Mouse (Mus musculus) heart, adult 18-20 months (tissue): ENCODE measurements around the gene Fdxr. TPM values are rescaled to one million over a fixed set of nuclear protein-coding genes. Genes with fewer than 3 reads are reported as not detected.
A peak's percentile ranks its signal among the peaks of the same experiment; 100 is the strongest.

Source experiments
- DNase-seq, 2 experiments: peaks; one replicate each; pipeline ENCODE4 v3.0.0; 2021 to 2022; ENCODE audit warnings: mixed read lengths in 1 of 2
- total RNA-seq, 2 experiments: library from RNA; stranded (reverse); gene quantifications; 2 replicates each; pipeline ENCODE4 v1.2.3; 2021

Fdxr gene
- total RNA-seq, 2 experiments from 2014 or later: 9.8 to 10.1 TPM

GRCm38 (mm10) chr11:115241402-115241801 lies 35.4 kb downstream of the Fdxr start:
- no peak for DNase-seq

DNA sequence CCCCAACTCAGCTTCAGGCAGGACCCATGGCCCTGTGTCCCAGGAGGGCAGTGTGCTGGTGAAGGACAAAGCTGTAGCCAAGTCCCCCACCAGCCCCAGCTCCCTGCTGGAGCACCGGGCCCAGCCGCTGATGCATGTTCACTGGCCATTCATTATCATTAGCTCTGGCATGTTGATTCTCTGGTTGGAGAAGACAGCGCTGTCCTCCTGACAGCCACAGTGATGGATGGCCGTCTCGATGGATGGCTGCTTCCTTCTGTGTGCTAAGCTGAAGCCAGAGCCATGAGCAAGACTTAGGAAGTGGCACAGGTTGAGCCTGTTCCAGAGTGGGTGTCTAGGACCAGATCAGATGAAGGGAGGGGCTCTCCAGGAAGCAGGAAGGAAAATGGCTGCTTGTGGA lies 40.3 kb downstream of the Fdxr start:
- DNase-seq: no peak

DNA sequence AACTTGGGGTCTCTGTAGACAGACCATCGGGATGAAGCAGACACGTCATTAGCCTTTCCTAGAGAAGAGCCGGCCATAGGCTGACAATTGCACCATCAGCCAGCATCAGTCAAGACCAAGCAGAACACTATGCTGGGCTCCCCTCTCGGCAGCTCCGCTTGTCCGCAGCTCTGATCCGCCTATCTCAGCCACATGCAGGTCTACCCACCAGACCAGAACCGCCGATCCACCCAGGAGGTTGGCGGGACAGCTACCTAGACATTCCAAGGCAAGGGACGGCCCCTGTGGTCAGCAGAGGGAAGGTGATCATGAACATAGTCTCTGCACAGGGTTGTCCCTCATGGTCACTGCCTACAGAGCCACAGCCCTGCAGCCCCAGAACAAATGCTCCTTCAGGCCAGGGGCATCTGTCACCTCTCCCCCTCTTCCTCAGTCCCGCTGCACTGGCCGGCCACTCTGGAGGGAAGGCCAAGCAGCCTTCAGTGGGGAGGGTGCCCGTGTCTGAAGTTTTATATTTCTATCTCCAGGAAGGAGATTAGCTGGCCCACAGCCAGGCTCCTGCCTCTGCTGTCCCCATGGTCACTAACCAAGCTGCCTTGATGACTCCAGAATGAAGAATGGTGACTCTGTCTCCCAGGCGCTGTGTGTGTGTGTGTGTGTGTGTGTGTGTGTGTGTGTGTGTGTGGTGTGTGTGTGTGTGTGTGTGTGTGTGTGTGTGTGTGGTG lies 42.4 kb downstream of the Fdxr start:
- no peak for DNase-seq

DNA sequence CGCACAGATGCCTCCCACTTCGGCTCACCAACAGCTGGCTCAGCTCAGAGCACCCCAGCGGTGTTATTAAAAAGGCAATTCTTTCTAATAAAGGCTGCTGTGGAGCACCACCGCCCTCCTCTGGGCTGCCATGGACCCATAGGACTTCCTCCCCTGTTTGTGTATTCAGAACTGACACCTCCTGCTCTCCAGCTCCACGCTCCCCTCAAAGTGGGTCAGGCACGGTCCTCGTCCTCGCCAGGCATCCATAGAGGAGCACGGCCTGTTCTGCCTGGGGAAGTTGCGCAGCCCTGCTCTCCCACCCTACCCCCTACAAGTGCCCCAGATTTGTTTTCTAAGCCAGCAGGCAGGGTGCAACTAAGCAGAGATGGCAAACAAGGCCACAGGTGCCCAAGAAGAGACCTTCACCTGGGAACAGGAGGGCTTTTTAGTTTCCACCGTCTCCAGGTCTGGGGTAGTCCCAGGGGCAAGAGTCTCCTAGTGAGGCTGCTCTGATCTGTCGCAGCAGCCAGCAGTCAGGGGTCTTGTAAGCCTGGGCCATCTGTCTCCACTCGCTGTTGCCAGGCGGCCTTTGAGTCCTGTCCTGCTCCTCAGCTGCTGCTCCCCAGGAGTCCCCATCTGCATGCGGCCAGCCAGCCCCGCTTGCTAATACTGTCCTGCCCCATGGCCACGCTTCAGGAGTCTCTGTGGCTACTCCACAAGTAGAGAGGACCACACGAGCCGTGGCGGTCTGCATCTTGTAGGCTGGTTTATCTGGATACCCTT lies 43.1 kb downstream of the Fdxr start:
- no peak for DNase-seq

DNA sequence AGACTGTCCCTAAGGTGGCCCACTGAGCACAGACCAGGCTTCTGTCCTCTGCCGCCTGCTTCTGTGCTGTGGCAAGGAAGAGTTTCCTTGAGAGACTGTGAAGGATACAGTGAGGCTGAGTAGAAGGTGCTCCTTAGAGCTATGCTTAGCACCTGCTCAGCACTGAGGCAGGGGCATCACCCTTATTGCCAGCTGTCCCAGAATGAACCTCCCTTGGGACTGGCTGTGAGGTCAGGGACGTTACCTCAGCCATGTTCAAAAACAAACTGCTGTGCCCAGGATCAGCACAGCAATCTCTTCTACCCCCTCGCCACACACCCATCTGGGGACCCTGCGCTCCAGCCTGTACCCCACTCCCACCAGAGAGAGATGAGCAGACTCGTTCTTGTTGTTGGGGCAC lies 44.0 kb downstream of the Fdxr start:
- DNase-seq: no peak

DNA sequence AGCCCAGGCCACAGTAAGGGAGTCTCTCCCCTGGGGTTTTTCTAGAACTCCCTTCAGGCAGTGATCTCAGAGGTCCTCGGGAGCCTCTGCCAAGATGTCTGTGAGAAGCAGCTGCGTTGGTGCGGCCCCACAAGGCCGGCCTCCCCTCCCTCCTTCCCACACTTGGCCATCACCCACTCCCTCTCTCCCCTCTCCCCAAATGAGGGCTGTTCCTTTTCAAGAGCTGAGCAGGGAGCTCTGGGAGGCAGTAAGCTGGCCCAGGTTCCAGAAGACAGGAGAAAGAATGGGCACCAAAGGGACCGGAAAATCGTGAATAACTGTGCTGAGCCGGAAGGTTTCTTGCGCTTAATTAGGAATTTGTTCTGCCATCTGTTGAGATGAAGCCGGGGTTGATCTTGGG lies 44.9 kb downstream of the Fdxr start:
- DNase-seq: no peak

- DNase-seq: peak in 1 of 2 experiments; percentile 31
These were observed 45.5 kb downstream of the Fdxr start for GRCm38 (mm10) chr11:115231168-115231915.

DNA sequence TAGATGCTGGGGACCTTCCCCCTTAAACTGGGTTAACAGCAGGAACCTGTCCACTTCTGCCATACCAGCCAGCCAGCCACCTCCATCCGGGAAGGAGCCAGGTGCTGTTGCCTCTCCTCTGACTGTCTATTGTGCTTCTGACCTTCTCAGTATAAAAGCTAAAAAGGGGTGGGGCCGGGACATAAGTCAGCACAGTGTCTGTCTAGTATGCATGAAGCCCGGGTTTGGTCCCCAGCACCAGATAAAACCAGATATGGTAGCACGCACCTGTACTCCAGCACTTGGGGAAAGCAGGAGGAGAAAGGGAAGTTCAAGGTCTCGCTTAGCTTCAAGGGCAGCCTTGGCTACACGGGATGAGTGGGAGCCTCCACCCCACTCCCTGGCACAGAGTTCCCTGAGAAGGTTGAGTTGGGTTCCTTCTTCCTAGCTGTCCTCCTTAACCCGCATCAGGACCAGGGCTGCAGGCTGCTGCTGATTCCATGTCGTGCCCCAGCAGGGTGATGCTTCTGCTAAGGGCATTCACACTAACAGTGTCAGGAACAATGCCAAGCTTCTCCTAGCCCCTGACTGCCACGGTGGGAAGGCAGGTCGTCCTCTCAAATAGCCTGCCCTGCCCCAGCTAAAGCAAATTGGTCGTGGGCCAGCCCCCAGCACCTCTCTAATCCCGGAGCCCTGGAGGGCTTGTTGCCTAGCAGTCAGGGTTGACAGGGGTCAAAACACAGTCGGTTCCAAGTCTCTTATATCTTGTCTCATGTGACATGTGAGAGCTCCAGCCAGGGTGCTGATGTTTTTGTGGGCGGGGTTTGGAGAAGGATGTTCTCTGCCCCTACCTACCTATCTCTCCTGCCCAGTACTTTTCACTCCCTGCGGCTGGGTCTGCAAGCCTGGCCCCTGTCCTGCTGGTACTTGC lies 47.6 kb downstream of the Fdxr start:
- DNase-seq: peak; percentile 48 to 56

GRCm38 (mm10) chr11:115228430-115228829 lies 48.4 kb downstream of the Fdxr start:
- no peak for DNase-seq

DNA sequence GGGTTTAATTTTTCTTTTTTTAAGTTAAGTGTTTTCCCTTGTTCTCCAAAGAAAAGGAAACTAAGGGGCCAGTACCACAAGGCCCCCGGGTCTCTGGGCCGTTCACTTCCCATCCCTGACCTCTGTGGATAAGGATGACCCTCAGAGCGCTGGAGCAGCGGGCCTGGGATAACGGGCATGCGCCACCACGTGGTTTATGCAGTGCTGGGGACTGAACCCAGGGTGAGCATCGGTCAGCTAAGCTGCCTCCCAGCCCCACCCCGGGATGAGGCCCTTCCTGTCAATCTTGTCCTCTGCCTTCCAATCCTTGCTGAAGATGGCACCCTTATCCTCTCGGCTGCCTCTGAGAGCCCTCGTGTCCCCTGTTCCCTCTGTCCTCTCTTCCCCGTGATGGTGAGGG lies 49.2 kb downstream of the Fdxr start:
- no peak for DNase-seq

GRCm38 (mm10) chr11:115226811-115227491 lies 49.9 kb downstream of the Fdxr start:
- peak in 1 of 2 experiments; percentile 27 for DNase-seq

DNA sequence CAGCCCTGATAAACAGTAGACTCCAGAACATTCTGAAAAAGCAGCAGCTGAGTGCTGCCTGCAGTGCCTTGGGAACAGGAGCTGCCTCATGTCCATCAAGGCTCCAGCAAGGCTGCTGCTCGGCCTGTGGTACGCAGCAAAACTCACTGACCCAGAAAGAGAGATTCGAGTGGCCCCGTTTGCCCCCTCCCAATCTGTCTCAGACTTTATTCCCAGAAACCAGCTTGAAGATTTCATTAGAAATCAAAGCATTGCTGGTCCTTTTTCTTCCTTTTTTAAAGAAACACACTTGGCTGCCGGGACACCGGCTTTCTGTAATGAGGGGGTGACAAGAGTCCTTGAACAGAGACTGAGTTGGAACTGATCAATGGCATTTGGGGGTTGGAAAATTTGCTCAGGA lies 51.5 kb downstream of the Fdxr start:
- no peak for DNase-seq

DNA sequence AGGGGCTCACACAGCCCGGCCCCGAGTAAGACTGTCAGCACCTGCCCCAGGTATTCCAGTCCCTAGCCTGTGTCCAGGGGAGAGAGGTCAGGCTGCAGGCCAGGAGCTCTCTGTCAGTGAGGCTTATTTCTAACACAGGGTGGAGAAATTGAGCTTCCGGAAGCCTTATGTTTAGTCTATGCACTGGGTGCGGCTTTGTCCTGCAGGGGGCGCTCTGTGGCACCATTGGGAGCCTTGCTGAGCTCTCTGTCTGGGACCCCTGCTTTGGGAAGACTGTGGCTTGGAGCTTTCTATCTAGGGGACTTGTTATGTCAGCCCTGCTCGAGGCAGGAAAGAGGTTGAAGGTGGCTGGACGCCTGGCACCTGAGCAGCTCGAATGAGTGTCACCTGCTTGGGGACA lies 52.0 kb downstream of the Fdxr start:
- peak in 1 of 2 experiments; percentile 58 for DNase-seq

DNA sequence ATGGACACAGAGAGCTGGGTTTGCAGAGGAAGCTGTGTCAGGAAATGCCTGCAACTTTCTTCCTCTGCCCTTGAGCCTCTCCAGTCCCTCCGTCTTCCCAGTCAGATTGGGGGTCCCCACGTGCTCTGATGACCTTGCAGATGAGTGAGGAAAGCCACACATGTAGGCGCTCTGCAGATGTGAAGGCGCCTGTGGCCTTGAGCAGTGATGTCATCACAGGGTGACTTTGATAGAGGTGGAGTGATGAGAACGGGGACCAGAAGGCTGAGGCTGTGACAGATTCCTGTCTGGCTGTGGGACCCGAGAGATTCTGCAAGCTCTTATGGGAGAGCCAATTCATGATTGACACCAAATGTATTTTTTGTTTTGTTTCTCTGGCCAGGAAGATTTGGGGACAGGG lies 53.0 kb downstream of the Fdxr start:
- DNase-seq: no peak

- no peak for DNase-seq
These were observed 53.4 kb downstream of the Fdxr start for GRCm38 (mm10) chr11:115223451-115223850.

- DNase-seq: no peak
These were observed 54.3 kb downstream of the Fdxr start for GRCm38 (mm10) chr11:115222570-115222969.

DNA sequence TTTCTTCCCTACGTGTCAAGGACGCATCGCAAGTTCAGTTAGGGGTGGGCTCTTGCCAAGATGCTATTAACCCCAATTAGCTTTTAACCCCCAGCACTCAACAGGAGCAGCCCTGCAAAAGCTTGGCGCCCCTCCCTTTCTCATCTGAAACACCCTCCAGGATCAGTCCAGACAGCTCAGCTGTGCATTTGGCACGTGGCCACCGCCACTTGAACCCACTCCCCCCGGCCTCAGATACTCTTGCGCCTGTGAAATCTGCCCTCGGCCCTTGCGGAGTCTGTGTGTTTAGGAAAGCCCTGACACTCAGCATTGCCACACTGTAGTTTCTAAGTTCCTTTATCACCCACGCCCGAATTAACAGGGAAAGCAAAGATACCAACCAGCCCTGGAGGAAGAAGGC lies 54.8 kb downstream of the Fdxr start:
- DNase-seq: no peak

DNA sequence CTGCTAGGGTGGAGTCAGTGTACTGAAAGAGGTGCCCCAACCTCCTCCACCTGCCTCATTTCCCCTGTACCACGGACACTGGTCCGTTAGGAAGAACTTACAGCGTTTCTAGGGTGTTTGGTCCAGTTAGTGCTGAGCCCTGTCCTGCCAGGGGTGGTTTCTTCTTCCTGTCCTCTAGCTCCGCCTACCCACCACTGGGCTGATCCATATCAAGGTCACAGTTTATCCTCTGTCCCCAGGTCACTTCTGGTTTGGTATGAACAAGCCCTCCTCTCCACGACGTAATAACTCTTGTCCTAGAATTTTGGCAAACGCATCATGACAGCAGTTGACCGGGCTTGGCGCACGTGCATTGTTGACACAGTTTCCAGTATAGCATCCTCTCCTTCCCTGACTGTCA lies 57.2 kb downstream of the Fdxr start:
- DNase-seq: no peak

DNA sequence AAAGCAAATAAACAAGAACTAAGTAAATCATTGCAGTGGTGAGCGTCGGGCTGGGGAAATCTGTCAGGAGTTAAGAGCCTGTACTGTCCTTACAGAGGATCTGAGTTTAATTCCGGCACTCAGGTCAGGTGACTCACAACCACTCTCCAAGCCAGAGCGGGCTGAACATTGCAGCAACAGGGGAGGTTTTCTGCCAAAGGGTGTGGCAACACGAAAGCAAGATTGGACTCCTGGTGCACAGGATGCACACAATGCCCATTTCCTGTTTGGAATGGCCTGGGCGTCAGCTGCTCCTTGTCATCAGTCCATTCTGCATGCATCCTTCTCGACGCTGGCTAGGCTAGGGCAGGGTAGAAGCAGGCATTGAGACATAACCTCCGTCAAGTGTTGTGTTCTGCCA lies 57.6 kb downstream of the Fdxr start:
- peak; percentile 77 to 80 for DNase-seq
